Mouse (Mus musculus) lung, adult 2 months (tissue): ENCODE data around the gene Nipal3. TPM values are rescaled to one million over a fixed set of nuclear protein-coding genes. Genes with fewer than 3 reads are reported as not detected.
A peak's percentile ranks its signal among the peaks of the same experiment; 100 is the strongest.

ENCODE experiments used
- DNase-seq: peaks from one replicate; pipeline ENCODE4 v3.0.0; 2022
- H3K4me1 ChIP-seq: fragments of 200-500 bp; 2 replicates; pipeline ENCODE4 v1.6.1; 2011; ENCODE audit warnings: low read length; ENCODE audit not compliant: control insufficient read depth, insufficient read depth
- H3K4me3 ChIP-seq: fragments of 200-500 bp; replicated peaks from 2 replicates; pipeline ENCODE3; 2011; ENCODE audit warnings: low read depth, mild to moderate bottlenecking, control low read depth, low read length; ENCODE audit errors: extremely low read depth
- CTCF ChIP-seq: fragments of 200-500 bp; IDR thresholded peaks from 2 replicates; pipeline ENCODE4 v1.5.1; 2011; ENCODE audit warnings: mild to moderate bottlenecking, low read length, control low read depth; ENCODE audit not compliant: insufficient read depth
- POLR2A ChIP-seq: fragments of 200-500 bp; IDR thresholded peaks from 2 replicates; pipeline ENCODE4 v1.6.1; 2011; ENCODE audit warnings: low read depth, mild to moderate bottlenecking, control low read depth, low read length, borderline replicate concordance; ENCODE audit errors: extremely low read depth
- WGBS: fragments of 180-500 bp; shearing (Covaris S2); methylation state at CpG from one replicate; pipeline ENCODE4 v1.1.7; 2018; 5-methylcytosine and 5-hydroxymethylcytosine counted together
- polyA plus RNA-seq: library from polyadenylated mRNA; depleted of rRNA; stranded (reverse); fragments of >200 nt; gene quantifications from 2 replicates; pipeline ENCODE4 v1.2.3, GENCODE M21; 2012

Nipal3 gene
- polyA plus RNA-seq, 1 experiment: 84.6 TPM

DNA sequence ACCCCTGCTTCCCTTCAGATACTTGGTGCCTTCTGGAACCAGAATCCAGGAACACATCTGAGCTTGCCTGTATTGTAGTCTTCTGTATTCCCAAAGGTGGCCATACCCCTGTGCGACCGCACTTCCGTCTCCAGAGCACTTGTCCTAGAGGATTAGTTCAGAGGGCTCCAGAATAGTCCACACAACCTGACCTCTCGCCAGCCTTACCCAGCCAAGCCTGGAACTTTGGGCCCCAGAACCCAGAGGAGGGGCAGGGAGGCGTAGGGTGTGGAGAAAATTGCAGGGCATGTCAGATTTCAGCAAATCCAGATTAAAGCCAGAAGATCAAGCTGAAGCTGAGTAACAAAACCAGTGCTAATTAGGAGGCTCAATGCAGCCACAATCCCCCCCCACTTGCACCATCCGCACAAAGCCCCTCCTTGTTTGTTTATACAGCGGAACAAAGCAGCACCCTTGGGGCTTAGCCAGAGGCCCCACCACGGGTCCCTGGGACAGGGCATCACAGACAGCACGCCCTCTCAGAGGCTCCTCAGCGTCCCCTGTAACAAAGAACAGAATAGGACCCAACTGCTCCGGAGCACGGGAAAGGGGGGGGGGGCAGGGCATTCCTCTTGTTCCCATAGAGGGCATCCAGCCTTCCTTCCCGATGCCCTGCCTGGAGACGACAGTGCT lies 31.3 kb upstream of the Nipal3 start:
- Histone ChIP-seq H3K4me1 (no peaks in the 10 kb centered on the region), H3K4me3 (no peak overlapping the region)
- TF ChIP-seq POLR2A (no peak), CTCF (no peak)
- no peak for DNase-seq
- 42% methylated on average over 14 of the region's 14 CpGs for WGBS

DNA sequence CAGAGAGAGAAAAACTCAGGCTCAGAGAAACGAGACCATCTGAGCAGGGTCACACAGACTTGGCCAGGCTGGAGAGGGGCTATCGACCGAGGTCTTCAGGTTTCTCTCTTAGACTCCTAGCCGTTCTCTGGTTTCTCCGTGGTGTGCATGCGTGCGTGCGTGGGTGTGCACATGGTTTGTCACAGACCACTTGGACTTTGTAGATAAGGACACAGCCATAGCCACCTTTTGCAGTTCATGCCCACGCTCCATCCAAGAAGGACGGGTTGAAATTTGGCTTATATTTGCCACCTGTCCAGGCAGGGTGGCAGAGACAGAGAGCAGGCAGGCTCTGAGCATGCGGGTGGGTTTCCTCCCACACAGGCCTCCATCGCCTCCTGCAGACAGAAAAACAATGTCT lies 30.2 kb upstream of the Nipal3 start:
- H3K4me3 ChIP-seq: no peak overlapping the region
- no peaks in the 10 kb centered on the region for H3K4me1 ChIP-seq
- TF ChIP-seq CTCF: no peak
- TF ChIP-seq POLR2A: no peak
- 70% methylated on average over 12 of the region's 12 CpGs for WGBS
- DNase-seq: no peak

DNA sequence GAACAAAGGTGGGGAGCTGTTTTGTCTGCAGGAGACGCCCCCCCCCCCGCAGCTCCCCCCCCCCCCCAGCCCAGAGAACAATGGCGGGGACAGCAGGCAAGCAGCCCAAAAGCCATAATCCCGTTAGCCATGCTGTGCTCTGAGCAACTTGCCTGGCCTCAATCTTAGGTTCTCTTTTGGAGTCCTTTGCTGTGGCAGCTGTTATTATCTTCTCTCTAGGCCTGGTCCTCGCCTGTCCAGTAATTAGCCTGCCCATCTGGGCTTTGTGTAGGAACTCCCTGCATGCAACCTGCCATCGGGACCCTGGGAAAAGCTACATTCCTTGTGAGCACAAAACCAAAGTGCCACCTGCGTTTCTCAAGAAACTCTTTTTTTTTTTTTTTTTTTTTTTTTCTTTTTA lies 29.1 kb upstream of the Nipal3 start:
- WGBS: 26% methylated on average over 7 of the region's 7 CpGs
- TF ChIP-seq POLR2A (no peak), CTCF (no peak)
- no peak overlapping the region for H3K4me3 ChIP-seq
- no peak for DNase-seq
- no peaks in the 10 kb centered on the region for H3K4me1 ChIP-seq

DNA sequence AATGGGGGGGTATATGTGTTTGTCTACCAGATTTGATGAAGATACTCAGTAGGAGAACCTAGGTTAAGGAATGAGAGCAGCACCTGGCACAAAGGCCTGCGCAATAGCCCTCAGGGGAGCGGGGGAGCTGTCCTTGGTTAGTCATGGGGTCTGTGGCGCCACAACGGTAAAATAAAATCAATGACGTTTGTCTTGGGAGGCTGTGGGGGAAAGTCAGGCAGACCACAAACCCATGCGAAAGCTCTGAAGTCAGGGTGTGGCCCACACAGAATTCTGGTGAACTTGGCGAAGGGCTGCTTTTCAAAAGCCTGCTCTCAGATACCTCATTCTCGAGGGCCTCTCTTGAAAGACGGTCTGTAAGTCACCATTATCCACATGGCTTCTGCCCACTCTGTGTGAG lies 25.6 kb upstream of the Nipal3 start:
- TF ChIP-seq POLR2A (no peak), CTCF (no peak)
- H3K4me1 ChIP-seq: no peaks in the 10 kb centered on the region
- DNase-seq: no peak
- 65% methylated on average over 9 of the region's 9 CpGs for WGBS
- no peak overlapping the region for H3K4me3 ChIP-seq

DNA sequence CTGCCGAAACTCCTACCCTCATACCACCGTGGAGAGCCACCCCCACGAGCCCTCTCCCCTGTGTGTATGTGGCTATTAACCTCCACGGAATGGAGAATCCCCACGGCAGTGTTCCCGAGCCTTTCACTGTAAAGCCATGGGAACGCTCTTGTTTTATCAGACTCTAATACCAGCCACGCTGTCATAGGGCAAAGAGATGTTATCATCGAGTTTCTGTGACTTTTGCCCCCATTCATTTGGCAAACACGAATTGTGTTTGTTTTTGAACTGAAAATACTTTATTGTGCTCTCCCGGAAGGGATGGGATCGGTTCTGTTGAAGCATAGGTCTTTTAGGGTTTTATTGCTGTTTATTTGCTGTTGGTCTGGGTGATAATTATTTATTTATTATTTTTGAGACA lies 23.3 kb upstream of the Nipal3 start:
- Histone ChIP-seq H3K4me3 (no peak overlapping the region), H3K4me1 (no peaks in the 10 kb centered on the region)
- DNase-seq: no peak
- no peak for TF ChIP-seq POLR2A
- TF ChIP-seq CTCF: no peak
- 72% methylated on average over 12 of the region's 12 CpGs for WGBS

DNA sequence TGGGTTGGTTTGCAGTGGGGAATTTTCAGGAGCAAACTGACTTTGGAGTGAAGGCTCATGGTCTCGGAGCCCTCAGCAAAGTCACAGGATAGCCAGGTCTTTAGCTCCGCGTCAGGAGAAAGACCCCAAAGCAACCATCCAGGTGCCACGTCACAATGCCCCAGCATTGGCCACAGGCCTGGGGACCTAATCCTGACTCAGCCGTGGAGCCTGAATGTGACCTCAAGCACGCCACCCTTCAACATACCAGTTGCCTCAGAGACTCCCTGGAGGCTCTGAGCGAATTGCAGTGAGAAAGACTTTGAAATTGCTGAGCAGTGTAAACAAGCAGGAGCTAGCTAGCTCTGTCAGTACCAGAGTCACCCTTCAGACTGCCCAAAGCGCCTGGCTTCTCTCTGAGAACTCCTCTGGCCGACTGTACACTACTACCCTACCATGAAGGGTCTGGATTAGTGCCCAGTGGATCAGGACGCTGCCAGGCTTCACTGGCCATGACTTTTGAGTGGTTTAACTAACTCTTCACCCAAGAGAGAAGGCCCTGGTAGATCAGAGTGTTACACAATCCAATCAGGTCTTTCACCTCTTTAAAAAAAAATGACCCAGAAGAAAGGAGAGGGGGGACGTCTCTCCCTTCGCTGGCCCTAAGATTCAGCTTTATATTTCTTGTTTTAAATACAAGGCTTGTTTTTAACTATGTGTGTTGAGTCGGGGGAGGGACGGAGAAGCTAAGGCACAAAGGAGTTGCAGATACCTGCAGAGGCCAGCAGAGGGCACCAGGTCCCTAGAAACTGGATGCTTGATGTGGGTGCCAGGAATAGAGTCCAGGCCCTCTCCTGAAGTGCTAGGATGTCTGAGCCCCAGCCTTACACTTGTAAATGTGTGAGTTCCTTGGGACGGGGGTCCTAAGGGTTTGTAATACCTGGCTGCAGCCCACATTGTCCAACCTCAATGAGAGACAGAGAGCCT lies 21.8 kb upstream of the Nipal3 start:
- DNase-seq: peak; percentile 63

DNA sequence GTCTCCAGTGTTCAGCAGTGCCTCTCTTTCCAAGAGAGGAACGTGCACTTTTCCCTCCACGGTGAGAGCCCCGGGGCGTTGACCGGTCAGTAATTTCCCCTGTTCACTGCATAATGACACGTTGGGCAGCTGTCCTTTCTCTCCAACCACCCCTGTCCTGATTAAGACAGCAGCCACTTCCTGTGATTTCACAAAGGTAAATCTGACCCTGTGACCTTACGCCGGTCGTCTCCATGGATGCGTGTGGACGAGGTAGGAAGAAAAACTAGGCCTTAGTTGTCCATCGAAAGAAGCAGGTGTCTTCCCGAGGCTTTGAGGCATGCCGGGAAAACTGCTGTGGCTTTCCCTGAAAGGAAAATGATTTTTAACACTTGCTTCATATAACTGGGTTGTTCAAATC lies 20.1 kb upstream of the Nipal3 start:
- Histone ChIP-seq H3K4me1 (no peaks in the 10 kb centered on the region), H3K4me3 (no peak overlapping the region)
- TF ChIP-seq POLR2A (no peak), CTCF (no peak)
- DNase-seq: no peak
- 69% methylated on average over 14 of the region's 14 CpGs for WGBS

More for the DNA sequence above, 21.8 kb upstream of the Nipal3 start:
- TF ChIP-seq CTCF (peak; percentile 89), POLR2A (no peak)
- H3K4me1 ChIP-seq: no peaks in the 10 kb centered on the region
- 43% methylated on average over 15 of the region's 15 CpGs for WGBS
- no peak overlapping the region for H3K4me3 ChIP-seq

DNA sequence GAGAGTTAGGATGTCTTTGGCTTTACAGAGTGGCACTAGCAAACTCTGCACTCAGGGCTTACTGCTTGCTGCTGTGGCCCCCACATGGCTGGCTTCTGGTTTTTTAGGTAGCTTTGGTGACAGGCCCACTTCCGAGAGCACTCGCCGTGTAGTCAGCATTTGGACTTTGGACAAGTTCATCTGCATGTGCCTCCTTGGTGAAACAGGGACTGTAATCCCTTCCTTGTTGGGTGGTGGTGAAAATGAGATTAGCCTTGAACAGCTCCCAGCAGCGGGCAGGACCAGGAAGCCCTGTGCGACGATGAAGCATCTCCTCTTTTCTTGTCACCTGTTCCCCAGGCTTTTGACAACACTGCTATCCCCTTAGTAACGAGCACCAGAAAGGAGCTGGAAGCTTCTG lies 19.0 kb upstream of the Nipal3 start:
- no peak for TF ChIP-seq CTCF
- TF ChIP-seq POLR2A: no peak
- no peaks in the 10 kb centered on the region for H3K4me1 ChIP-seq
- 83% methylated on average over 7 of the region's 7 CpGs for WGBS
- no peak overlapping the region for H3K4me3 ChIP-seq
- no peak for DNase-seq

DNA sequence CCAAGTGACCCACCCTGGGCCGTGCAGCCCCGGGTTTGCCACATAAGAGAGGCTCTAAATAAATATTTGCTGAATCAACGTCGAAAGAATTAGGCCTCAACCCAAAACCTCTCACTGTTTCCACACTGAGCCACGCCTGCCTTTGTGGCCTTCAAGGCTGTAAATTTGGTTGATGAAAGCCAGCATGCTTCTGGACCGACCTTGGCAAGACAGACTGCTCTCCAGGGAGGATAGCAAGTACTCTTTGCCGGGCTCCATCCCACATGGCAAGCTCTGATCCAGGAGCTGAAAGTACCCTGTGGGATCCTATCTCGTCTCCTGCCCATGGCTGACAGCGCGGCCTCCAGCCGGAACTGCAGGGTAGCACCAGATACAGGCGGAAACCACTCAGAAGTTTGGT lies 14.7 kb upstream of the Nipal3 start:
- no peak for DNase-seq
- TF ChIP-seq POLR2A (no peak), CTCF (no peak)
- 65% methylated on average over 12 of the region's 12 CpGs for WGBS

More for the DNA sequence above, 14.7 kb upstream of the Nipal3 start:
- no peak overlapping the region for H3K4me3 ChIP-seq
- H3K4me1 ChIP-seq: no peaks in the 10 kb centered on the region
